ENCODE assay signal across 8 mouse cellular contexts in genomic region chr6:108796706-108797105, GRCm38 (mm10). TPM values are rescaled to one million over a fixed set of nuclear protein-coding genes. Genes with fewer than 3 reads are reported as not detected.
DNase-seq lines count a peak whose midpoint lies in the region; ATAC-seq and TF ChIP-seq lines count a peak whose summit lies in the region.

No protein-coding gene starts in this region.

- no peaks in the 10 kb centered on the region for H3K36me3 ChIP-seq in neural tube, embryonic 11.5 days (ENCODE audit: control insufficient read depth, insufficient read depth, low read length)
- H3K36me3 ChIP-seq in hindbrain, embryonic 12.5 days, result peaks cover 1% of the 10 kb centered on the region; the same call in 1 of the 2 replicates

- H3K27me3 ChIP-seq in neural tube, embryonic 11.5 days (ENCODE audit: control insufficient read depth, insufficient read depth, low read length), result no peaks in the 10 kb centered on the region
- H3K27me3 ChIP-seq in hindbrain, embryonic 12.5 days, result no peaks in the 10 kb centered on the region

- WGBS in neural tube, embryonic 11.5 days, result 58% methylated on average over 2 of the region's 2 CpGs
- 37% methylated on average over 2 of the region's 2 CpGs for WGBS in hindbrain, embryonic 12.5 days

- DNase-seq in gastrocnemius, adult 2 months, result peak; percentile 66
- no peak for DNase-seq in gastrocnemius, postnatal 10 days
- DNase-seq in neural tube, embryonic 11.5 days (ENCODE audit: low spot score), result no peak
- no peak for DNase-seq in neural tube, embryonic 10.5 days (ENCODE audit: extremely low spot score, low spot score)
- DNase-seq in thymus, postnatal 25 days, result peak; percentile 24
- no peak for DNase-seq in MN1 (ENCODE audit: low spot score)

- ATAC-seq in neural tube, embryonic 11.5 days (ENCODE audit: insufficient read depth, low FRiP score, low TSS enrichment), result peak; percentile 35; the same call in 1 of the 2 replicates
- 0 out of 2 replicates have a peak, but pooled peaks have one; percentile 55 for ATAC-seq in hindbrain, embryonic 12.5 days (ENCODE audit: low FRiP score)
- no peak for ATAC-seq in cerebellum, adult (ENCODE audit: insufficient number of reproducible peaks, low FRiP score, low TSS enrichment)

- peak overlapping the region; percentile 53; the same call in 1 of the 2 replicates for H3K27ac ChIP-seq in gastrocnemius, adult 2 months
- no peak overlapping the region for H3K27ac ChIP-seq in neural tube, embryonic 11.5 days (ENCODE audit: low read depth, low read length)
- H3K27ac ChIP-seq in hindbrain, embryonic 12.5 days, result no peak overlapping the region

- no peaks in the 10 kb centered on the region; the same call in 1 of the 2 replicates for H3K4me1 ChIP-seq in neural tube, embryonic 11.5 days (ENCODE audit: control insufficient read depth, insufficient read depth, low read length)
- H3K4me1 ChIP-seq in hindbrain, embryonic 12.5 days, result peaks cover 14% of the 10 kb centered on the region

- no peak overlapping the region for H3K9ac ChIP-seq in neural tube, embryonic 11.5 days (ENCODE audit: low read length)
- H3K9ac ChIP-seq in hindbrain, embryonic 12.5 days, result no peak overlapping the region

- TF ChIP-seq CTCF in gastrocnemius, adult 2 months (IDR thresholded peaks at IDR 0.05), result no peak

- H3K4me2 ChIP-seq in neural tube, embryonic 11.5 days (ENCODE audit: low read depth), result no peak overlapping the region
- H3K4me2 ChIP-seq in hindbrain, embryonic 12.5 days (replicated peaks), result no peak overlapping the region

- intact Hi-C loops in gastrocnemius, adult 2 months (cut with DNase I), result no loop called here

- no peak overlapping the region for H3K4me3 ChIP-seq in gastrocnemius, adult 2 months
- no peak overlapping the region for H3K4me3 ChIP-seq in neural tube, embryonic 11.5 days (ENCODE audit: low read depth, low read length)
- H3K4me3 ChIP-seq in hindbrain, embryonic 12.5 days, result no peak overlapping the region

- H3K9me3 ChIP-seq in neural tube, embryonic 11.5 days (ENCODE audit: control insufficient read depth, low read length), result no peaks in the 10 kb centered on the region
- H3K9me3 ChIP-seq in hindbrain, embryonic 12.5 days (replicated peaks), result no peaks in the 10 kb centered on the region

RNA-seq across cellular contexts. Expression of gene Arl8b, which starts 13.8 kb away (rescaled TPM):
- 100 to 1,000 TPM; 110 to 120 TPM for total RNA-seq in gastrocnemius, adult 2 months (2021)
- total RNA-seq in gastrocnemius, postnatal 10 days (2021), result 10 to 100 TPM; 70.5 to 75.3 TPM
- 85.7 and 90.9 TPM in 2 replicates for polyA plus RNA-seq in neural tube, embryonic 11.5 days (2014; fragmentation: Nextera tagmentation; extraction: Ambion mirVana)
- 76.1 and 86.7 TPM in 2 replicates for polyA plus RNA-seq in hindbrain, embryonic 12.5 days (2016; fragmentation: Nextera tagmentation; extraction: Ambion mirVana)

RNA-seq across cellular contexts. Expression of gene Edem1, which starts 31.7 kb away (rescaled TPM):
- 1 to 10 TPM; 5.4 to 6.7 TPM for total RNA-seq in gastrocnemius, adult 2 months (2021)
- total RNA-seq in gastrocnemius, postnatal 10 days (2021), result 10 to 100 TPM; 12.6 to 20.3 TPM
- polyA plus RNA-seq in neural tube, embryonic 11.5 days (2014; fragmentation: Nextera tagmentation; extraction: Ambion mirVana), result 23.6 and 24.4 TPM in 2 replicates
- 18.5 and 19.2 TPM in 2 replicates for polyA plus RNA-seq in hindbrain, embryonic 12.5 days (2016; fragmentation: Nextera tagmentation; extraction: Ambion mirVana)

Comparison
In these comparisons a context has a peak if more than half of its experiments do, and no peak if none do; other contexts are left out.
1. DNase-seq: peak in gastrocnemius, adult 2 months (single experiment) and thymus, postnatal 25 days (single experiment); none in gastrocnemius, postnatal 10 days (single experiment), neural tube, embryonic 11.5 days (single experiment), neural tube, embryonic 10.5 days (single experiment) and MN1 (single experiment).